Mouse (Mus musculus): ENCODE data around the gene Fastkd5.

The Fastkd5 gene

DNA sequence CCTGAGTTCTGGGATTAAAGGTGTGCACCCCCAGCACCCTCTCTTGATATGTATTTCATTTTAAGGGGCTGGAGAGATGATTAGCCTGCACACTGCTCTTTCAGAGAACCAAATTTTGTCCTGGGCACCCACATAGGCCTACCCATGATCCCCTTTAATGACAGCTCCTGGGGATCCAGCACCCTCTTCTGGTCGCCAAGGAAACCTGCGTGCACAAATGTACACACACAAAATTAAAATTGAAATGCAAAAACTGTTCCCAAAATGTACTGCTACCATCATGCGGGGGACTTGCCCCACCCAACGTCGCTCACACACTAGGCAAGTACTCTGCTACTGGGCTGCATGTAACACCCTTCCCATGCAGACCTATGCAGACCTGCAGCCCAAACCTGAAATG, 54.9 kb downstream of the Fastkd5 start:
- DNase-seq, result no peak

DNA sequence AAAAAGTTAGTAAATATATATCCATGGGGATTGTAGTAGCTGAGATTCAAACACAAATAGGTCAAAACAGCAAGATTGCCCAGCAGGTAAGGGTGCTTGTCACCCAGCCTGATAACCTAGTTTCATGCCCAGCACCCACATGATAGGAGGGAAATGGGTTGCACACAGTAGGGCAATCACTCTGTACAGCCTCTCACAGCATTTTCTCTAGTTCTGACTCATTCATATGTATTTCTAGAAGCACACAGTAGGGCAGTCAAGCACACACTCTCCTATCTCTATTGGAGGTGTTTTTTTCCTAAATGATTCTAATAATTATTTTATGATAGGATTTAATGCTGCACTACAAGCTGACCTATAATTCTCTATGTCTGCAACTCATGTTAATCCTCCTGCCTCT, 59.9 kb downstream of the Fastkd5 start:
- DNase-seq, result no peak

DNA sequence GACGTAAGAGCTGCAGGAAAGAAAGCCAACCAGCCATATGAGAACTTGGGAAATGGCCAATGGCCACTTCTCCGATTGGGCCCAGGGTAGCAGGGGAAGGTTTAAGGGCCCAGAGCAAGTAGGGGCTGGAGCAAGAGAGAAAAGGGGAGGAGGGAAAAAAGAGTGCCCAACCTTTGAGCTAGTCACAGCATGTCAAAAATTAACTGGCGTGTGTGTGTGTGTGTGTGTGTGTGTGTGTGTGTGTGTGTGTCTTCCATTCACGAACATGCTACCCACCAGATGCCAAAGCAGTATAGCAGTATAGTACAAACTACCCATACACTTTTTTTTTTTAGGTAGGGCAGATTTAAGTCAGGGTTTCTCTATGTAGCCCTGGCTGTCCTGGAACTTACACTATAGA, 60.9 kb downstream of the Fastkd5 start:
- no peak for DNase-seq

DNA sequence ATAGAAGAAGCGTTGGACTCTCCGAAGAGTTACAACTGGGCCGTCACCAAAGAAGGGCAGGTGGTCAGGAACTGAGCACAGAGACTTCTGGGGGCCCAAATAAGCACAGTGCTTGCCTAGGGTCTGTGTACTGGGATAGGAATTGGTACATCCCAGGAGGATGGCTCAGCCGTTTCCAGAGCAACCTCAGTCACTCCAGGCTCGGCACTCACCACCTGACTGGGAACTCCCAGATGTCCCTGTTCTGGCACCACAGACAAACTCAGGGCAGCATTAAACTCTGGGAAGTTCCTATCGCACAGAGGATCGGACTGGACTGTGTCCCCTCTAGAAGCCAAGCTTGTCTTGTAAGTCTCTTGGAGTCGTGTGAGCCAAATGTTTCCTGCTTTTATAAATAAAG, 64.8 kb downstream of the Fastkd5 start:
- DNase-seq, result no peak

DNA sequence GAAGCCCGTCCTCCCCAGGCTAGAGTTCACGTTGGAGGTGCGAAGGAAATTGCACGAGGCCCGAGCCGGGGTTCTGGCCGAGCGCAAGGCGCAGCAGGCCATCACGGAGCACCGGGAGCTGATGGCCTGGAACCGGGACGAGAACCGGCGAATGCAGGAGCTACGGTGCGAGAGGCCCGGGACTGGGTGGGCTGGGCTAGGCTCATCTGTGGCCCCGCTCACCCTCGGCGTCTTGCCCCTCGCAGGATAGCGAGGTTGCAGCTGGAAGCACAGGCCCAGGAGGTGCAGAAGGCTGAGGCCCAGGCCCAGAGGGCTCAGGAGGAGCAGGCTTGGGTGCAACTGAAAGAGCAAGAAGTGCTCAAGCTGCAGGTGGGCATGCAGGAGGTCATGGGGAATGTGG, 65.8 kb downstream of the Fastkd5 start:
- DNase-seq, result no peak
